Mouse (Mus musculus) thymus, postnatal 25 days (tissue): ENCODE results near the gene Gpbar1.
A peak's percentile ranks its signal among the peaks of the same experiment; 100 is the strongest.
"Not testable (repeated sequence)": the region's sequence is repeated elsewhere in the genome, so short reads cannot be mapped to it uniquely, and the experiment has no call there.

Source experiments
- DNase-seq: peaks from one replicate; pipeline ENCODE4 v3.0.0; 2022

The Gpbar1 gene

GRCm38 (mm10) chr1:74297269-74297668, 18.9 kb downstream of the Gpbar1 start:
- DNase-seq: no peak

GRCm38 (mm10) chr1:74298157-74298750, 19.9 kb downstream of the Gpbar1 start:
- DNase-seq: no peak

GRCm38 (mm10) chr1:74298996-74299395, 20.6 kb downstream of the Gpbar1 start:
- DNase-seq: no peak

GRCm38 (mm10) chr1:74300347-74301110, 22.2 kb downstream of the Gpbar1 start:
- DNase-seq: no peak

- DNase-seq: no peak
Observed at GRCm38 (mm10) chr1:74302229-74302628, 23.9 kb downstream of the Gpbar1 start.

GRCm38 (mm10) chr1:74302835-74303234, 24.5 kb downstream of the Gpbar1 start:
- DNase-seq: no peak

- DNase-seq: peak; percentile 41
Observed at GRCm38 (mm10) chr1:74303509-74304338, 25.4 kb downstream of the Gpbar1 start.

GRCm38 (mm10) chr1:74304339-74304790, 26.0 kb downstream of the Gpbar1 start:
- DNase-seq: no peak

GRCm38 (mm10) chr1:74304946-74305345, 26.6 kb downstream of the Gpbar1 start:
- DNase-seq: no peak

- no peak for DNase-seq
Observed at GRCm38 (mm10) chr1:74305522-74305921, 27.2 kb downstream of the Gpbar1 start, which contains the start of gene Tmbim1. Gene Tmbim1, minus strand, starts transcription at chr1:74305622.

GRCm38 (mm10) chr1:74307146-74307545, 28.8 kb downstream of the Gpbar1 start:
- DNase-seq: no peak

- DNase-seq: no peak
Observed at GRCm38 (mm10) chr1:74308001-74308964, 29.9 kb downstream of the Gpbar1 start.

GRCm38 (mm10) chr1:74309767-74310166, 31.4 kb downstream of the Gpbar1 start:
- no peak for DNase-seq

GRCm38 (mm10) chr1:74313049-74313692, 34.8 kb downstream of the Gpbar1 start:
- peak; percentile 65 for DNase-seq

GRCm38 (mm10) chr1:74314796-74315195, 36.4 kb downstream of the Gpbar1 start:
- no peak for DNase-seq

- DNase-seq: no peak
Observed at GRCm38 (mm10) chr1:74316114-74316827, 37.9 kb downstream of the Gpbar1 start.

GRCm38 (mm10) chr1:74318711-74319110, 40.4 kb downstream of the Gpbar1 start:
- DNase-seq: no peak

GRCm38 (mm10) chr1:74321396-74321795, 43.0 kb downstream of the Gpbar1 start:
- no peak for DNase-seq

GRCm38 (mm10) chr1:74326916-74327315, 48.6 kb downstream of the Gpbar1 start:
- not testable (repeated sequence) for DNase-seq
